Mouse (Mus musculus): Measurements from ENCODE around the gene Spata31d1d. TPM values are rescaled to one million over a fixed set of nuclear protein-coding genes. Genes with fewer than 3 reads are reported as not detected.

The Spata31d1d gene
- total RNA-seq, 4 experiments from 2014 or later = not detected

DNA sequence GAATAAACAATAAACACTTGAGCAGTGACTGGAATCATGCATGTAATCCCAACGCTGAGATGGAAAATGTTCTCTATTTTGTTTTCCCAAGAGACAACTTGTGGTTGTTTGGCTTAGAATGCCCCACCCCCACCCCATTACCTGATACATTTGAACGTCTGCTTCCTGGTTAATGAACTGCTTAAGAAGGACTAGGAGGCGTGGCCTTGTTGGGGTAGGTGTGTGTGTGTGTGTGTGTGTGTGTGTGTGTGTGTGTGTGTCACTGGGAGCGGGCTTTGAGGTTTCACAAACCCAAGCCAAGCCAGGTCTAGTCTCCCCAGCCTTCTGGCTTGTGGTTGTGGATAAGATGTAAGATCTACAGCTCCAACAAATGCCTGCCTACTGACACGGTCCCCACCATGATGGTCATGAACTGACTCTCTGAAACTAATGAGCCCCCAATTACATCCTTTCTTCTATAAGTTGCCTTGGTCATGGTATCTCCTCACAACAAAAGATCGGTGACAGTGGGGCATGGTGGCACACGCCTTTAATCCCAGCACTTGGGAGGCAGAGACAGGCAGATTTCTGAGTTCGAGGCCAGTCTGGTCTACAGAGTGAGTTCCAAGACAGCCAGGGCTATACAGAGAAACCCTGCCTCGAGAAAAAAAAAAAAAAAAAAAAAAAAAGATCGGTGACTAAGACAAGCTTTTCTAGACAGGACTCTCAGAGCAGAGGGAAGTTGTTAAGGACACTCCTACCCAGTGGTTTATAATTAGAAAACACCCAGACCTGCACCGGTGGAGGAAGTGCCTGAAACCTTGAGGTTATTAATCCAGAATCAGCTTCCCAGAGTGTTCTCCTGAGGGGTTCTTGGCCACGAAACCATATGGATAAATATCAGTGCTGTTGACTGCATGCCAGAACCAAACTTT, 55.0 kb downstream of the Spata31d1d start:
- no peak for DNase-seq

Other genes with a start within 250 kb of the Spata31d1d start
- gene Agtpbp1, start 146.5 kb downstream of the Spata31d1d start, total RNA-seq (2022) = 10 to 100 TPM; 30.8 to 52.7 (median 43.7) TPM
- gene Naa35, start 146.5 kb downstream of the Spata31d1d start, total RNA-seq (2022) = 10 to 100 TPM; 58.4 to 99.0 (median 93.4) TPM
- 10 to 100 TPM in 1 of 4 experiments, 1 to 10 TPM in 3; 7.1 to 10.2 (median 8.1) TPM for gene Golm1, start 55.9 kb downstream of the Spata31d1d start, total RNA-seq (2022)
- not detected for gene 4921517D22Rik, start 37.6 kb downstream of the Spata31d1d start, total RNA-seq (2022)
- gene Spata31d1a, start 21.4 kb downstream of the Spata31d1d start, total RNA-seq (2022) = not detected
- gene Spata31d1b, start 19.5 kb downstream of the Spata31d1d start, total RNA-seq (2022) = not detected
- gene 1700014D04Rik, start 15.0 kb upstream of the Spata31d1d start, total RNA-seq (2022) = under 1 TPM in 2 of 4 experiments, not detected in 2; 0.09 to 0.48 TPM
- 10 to 100 TPM; 66.6 to 87.4 (median 84.9) TPM for gene Isca1, start 38.1 kb upstream of the Spata31d1d start, total RNA-seq (2022)
- not detected for gene Gm49354, start 50.5 kb upstream of the Spata31d1d start, total RNA-seq (2022)
- gene Tut7, start 91.4 kb upstream of the Spata31d1d start, total RNA-seq (2022) = 10 to 100 TPM; 68.7 to 86.7 (median 74.9) TPM

Measured in adrenal gland, adult 8-10 months (tissue).